Mouse (Mus musculus): ENCODE results near the gene Rptor.

Gene Rptor

GRCm38 (mm10) chr11:119602763-119603526, at the start of gene Rptor:
Gene Rptor, plus strand, starts transcription at chr11:119602905.
- peak; percentile 97 for DNase-seq (ENCODE audit: low read depth, low spot score)

- DNase-seq (ENCODE audit: low read depth, low spot score), result no peak
Measured at GRCm38 (mm10) chr11:119554706-119555105, 48.0 kb upstream of the Rptor start.

- no peak for DNase-seq (ENCODE audit: low read depth, low spot score)
Measured at GRCm38 (mm10) chr11:119555170-119555569, 47.5 kb upstream of the Rptor start.

DNA sequence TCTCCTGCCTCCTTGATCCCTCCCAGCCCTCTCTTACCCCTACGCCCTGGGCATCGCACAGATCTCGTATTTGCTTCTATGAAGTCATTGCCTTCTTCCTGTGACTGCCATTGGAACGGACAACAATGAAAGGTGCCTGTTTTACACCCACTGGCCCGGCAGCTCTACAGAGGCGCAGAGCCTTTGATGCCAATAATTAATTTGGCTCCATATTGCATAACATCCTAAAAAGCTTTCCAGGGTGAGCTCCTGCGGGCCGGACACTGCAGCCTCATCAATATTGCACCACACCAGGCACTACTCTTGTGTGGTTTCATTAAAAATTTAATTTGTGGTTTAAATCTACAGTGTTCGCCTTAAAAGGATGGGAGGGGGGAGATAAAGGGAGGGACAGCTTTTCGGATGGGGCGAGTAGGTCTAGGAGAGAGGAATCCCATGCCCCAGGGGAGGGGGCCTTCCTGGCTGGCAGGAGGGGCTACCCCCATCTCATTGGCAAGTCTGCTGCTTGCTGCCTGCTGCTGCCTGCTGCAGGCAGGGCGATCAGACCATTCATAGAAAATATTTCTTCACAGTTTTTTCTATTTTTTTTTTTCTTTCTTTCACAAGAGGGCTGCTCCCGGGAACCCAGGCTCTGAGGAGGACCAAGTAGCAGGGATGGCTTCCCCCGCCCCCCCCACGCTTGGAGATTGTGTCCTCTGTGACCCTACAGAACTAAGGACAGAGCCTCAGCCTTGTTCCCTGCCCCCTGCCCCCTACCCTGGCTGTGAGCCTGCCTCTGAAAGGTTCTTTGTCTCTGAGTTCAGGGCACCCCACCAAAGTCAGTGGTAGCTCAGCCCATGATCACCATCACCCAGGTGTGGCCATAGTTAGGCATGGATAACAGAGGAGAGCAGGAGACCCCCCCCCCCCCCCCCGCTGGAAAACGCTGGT, 44.5 kb upstream of the Rptor start:
- no peak for DNase-seq (ENCODE audit: low read depth, low spot score)

- DNase-seq (ENCODE audit: low read depth, low spot score), result no peak
Measured at GRCm38 (mm10) chr11:119558870-119559610, 43.7 kb upstream of the Rptor start.

DNA sequence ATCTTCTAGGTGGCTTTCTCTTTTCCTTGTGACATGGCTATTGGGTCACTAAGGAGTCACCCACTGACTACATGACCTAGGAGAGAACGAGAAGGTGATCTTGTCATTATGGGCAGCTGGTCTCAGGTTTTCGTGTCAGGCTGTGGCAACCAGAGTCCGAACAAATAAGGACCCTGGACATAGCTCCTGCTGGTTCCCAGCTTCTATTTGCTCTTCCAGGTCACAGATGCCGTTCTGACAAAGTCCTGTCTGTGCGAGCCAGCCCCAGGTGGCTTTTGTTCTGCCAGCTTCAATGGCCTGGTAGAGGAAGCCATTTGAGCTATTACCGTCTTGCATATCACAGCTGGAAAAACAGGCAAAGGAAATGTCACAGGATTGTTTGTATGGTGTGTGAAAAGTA, 40.4 kb upstream of the Rptor start:
- DNase-seq (ENCODE audit: low read depth, low spot score), result no peak

- no peak for DNase-seq (ENCODE audit: low read depth, low spot score)
Measured at GRCm38 (mm10) chr11:119563166-119563565, 39.5 kb upstream of the Rptor start.

DNA sequence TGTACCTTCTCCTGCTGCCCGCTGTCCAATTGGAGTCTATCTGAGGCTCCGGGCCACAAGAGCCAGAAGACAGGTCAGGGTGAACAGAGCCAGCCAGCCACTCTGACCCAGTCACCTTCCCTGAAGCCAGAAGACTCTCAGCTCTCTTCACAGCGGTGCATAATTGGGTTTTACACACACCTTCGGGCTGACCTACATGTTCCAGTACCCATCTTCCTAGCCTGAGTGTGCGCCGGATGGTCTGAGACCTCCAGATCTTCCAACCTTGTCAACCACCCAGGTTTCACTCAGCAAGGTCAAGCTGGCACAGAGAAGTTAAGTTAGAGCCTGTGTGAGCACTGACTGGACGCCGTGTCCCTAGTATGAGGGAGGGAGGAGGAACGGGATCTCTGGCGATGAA, 38.3 kb upstream of the Rptor start:
- DNase-seq (ENCODE audit: low read depth, low spot score), result no peak

DNA sequence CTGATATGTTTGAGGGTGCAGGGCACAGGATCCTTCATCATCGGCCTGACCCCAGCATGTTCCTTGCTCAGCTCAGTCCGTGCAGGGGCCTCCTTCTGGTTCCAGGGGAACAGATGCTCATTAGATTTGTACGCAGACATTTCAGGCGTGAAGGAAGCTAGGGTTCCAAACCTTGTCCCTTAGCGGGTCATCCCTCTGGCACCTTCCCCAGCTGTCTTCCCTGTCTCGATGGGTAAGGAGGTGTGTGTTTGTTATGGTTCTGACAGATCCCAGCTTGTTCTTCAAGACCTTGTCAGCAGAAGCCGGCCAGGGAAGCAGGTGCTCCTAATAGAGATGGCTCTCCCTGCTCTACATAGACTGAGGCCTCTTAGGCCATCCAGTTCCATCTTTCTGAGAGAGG, 37.7 kb upstream of the Rptor start:
- no peak for DNase-seq (ENCODE audit: low read depth, low spot score)

DNA sequence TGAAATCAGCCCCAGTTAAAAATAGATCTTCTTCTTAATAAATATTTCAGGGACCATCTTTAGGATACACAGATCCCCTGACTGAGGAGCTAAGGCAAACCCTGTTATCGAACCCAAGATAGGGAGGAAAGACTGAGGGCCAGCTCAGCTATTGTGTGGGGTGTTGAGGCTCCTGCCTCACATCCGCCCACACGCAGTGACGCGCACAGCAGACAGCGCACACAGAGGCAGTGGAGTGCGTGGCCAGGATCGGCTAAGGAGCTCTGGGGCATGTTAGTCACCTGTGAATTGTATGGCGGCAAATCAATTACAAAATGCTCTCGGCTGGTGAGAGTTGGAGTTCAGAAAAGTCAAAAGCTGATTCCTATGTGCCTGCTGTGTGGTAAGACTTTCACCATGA, 37.0 kb upstream of the Rptor start:
- no peak for DNase-seq (ENCODE audit: low read depth, low spot score)

GRCm38 (mm10) chr11:119566188-119566587, 36.5 kb upstream of the Rptor start:
- no peak for DNase-seq (ENCODE audit: low read depth, low spot score)

GRCm38 (mm10) chr11:119572316-119573010, 30.2 kb upstream of the Rptor start:
- DNase-seq (ENCODE audit: low read depth, low spot score), result no peak

GRCm38 (mm10) chr11:119576855-119577254, 25.9 kb upstream of the Rptor start:
- no peak for DNase-seq (ENCODE audit: low read depth, low spot score)

DNA sequence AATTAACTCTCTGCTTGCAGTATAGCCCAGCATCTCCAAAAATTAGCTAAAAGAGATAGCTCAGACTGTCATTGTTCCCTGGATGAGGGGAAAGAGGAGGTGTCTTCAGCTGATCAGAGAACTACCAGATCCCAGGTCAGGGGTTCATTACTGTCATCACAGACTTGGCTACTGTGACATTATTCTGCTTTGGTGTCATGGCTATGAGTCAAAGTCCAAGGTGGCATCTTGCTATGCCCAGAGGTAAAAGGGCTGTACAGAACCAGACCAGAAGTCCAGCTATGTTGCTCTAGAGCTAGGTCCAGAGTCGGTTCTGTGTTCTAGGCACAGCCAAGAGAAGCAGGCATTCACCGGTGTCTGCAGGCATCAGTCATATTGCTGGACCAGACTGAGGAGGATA, 25.0 kb upstream of the Rptor start:
- no peak for DNase-seq (ENCODE audit: low read depth, low spot score)

DNA sequence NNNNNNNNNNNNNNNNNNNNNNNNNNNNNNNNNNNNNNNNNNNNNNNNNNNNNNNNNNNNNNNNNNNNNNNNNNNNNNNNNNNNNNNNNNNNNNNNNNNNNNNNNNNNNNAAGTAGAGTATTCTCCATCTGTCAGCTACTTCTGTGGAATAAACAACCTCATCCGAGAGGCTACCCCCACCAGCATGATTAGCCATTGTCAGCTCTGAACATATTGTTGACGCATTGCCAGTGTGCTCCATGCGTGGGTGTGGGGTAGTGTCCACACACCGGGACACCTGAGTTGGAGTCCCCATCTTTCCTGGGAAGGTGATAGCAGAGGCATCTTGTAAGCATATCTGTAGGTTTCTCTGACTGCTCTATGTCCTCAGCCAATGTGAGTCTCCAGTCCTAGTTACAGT, 16.2 kb upstream of the Rptor start:
- no peak for DNase-seq (ENCODE audit: low read depth, low spot score)

DNA sequence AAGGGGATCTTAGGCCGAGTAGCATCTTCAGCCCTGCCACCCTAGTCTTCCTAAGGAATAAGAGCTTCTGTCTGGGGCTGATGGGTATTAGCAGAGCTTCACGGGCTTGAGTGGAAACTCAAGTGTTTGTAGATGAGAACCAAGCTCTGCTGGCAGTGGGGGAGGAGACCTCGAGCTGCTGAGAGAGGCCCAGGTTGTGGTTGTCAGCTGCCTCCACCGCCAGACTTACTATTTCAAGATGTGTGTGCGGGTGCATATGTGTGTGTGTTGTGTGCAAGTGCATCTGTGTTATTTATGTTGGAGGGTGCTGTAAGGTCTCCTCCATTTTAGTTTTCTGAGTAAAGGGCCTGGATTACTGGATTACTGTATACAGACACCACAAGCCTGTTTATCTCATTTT, 15.6 kb upstream of the Rptor start:
- DNase-seq (ENCODE audit: low read depth, low spot score), result no peak

GRCm38 (mm10) chr11:119589242-119589641, 13.5 kb upstream of the Rptor start:
- DNase-seq (ENCODE audit: low read depth, low spot score), result no peak

GRCm38 (mm10) chr11:119593966-119594365, 8.7 kb upstream of the Rptor start:
- no peak for DNase-seq (ENCODE audit: low read depth, low spot score)

DNA sequence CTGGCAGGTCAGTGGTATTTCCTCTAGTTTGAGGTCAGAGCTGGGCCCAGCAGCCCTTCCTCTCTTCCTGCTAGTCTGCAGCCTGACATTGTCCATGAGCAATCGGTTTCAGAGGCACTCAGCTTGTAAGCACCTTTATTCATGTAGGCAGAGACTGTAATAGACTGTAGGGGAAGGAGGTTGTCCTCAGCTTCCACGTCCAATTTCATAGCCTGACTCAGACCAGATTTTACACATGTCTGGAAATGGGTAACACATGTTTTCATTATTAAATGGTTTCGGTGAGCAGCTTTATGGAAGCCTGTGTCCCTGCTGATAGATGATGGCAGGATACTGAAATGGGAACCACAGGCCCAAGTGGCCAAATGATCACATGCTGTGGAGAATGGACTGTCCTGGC, 3.8 kb upstream of the Rptor start:
- no peak for DNase-seq (ENCODE audit: low read depth, low spot score)

GRCm38 (mm10) chr11:119600286-119600685, 2.4 kb upstream of the Rptor start:
- no peak for DNase-seq (ENCODE audit: low read depth, low spot score)

- DNase-seq (ENCODE audit: low read depth, low spot score), result no peak
Measured at GRCm38 (mm10) chr11:119602177-119602700, 466 bp upstream of the Rptor start.
